Comparison of ENCODE assay signal across 8 mouse cellular contexts in genomic region chr5:122421271-122422068, GRCm38 (mm10). TPM values are rescaled to one million over a fixed set of nuclear protein-coding genes. Genes with fewer than 3 reads are reported as not detected.
DNase-seq lines count a peak whose midpoint lies in the region; ATAC-seq and TF ChIP-seq lines count a peak whose summit lies in the region.

Gene Anapc7, plus strand, starts transcription at chr5:122421693.

- peak within 1 kb of the TSS; percentile 79 for H3K4me3 ChIP-seq in liver, adult 2 months (ENCODE audit: insufficient read depth, low read depth, low read length)
- H3K4me3 ChIP-seq in intestine, embryonic 14.5 days (ENCODE audit: low read depth, low read length) = peak within 1 kb of the TSS; percentile 99
- peak within 1 kb of the TSS; percentile 80 for H3K4me3 ChIP-seq in liver, postnatal 0 days (ENCODE audit: low read depth, low read length)

- TF ChIP-seq POLR2A in liver, adult 2 months (IDR thresholded peaks at IDR 0.05; ENCODE audit: extremely low read depth, insufficient read depth, low read length) = no peak

- no peaks in the 10 kb centered on the region for H3K27me3 ChIP-seq in liver, adult 2 months (ENCODE audit: control insufficient read depth, insufficient read depth, low read length)
- H3K27me3 ChIP-seq in intestine, embryonic 14.5 days (replicated peaks; ENCODE audit: control insufficient read depth, insufficient read depth, low read length) = no peaks in the 10 kb centered on the region
- H3K27me3 ChIP-seq in liver, postnatal 0 days (ENCODE audit: insufficient read depth, low read length) = no peaks in the 10 kb centered on the region

- WGBS in liver, adult 2 months = 9% methylated on average over 17 of the region's 17 CpGs
- 21% methylated on average over 17 of the region's 17 CpGs for WGBS in intestine, embryonic 14.5 days
- WGBS in liver, postnatal 0 days (ENCODE audit: insufficient replicate concordance) = 15% methylated on average over 17 of the region's 17 CpGs

- TF ChIP-seq CTCF in liver, adult 2 months (IDR thresholded peaks at IDR 0.05; ENCODE audit: low read depth, low read length) = peak; percentile 20; the same call in 1 of the 2 replicates
- peak; percentile 41 for TF ChIP-seq CTCF in liver, postnatal 0 days (IDR thresholded peaks at IDR 0.05; ENCODE audit: low read depth)

- no peaks in the 10 kb centered on the region for H3K36me3 ChIP-seq in liver, adult 2 months (ENCODE audit: control insufficient read depth, insufficient read depth, low read length)
- peaks cover 2% of the 10 kb centered on the region; the same call in 1 of the 2 replicates for H3K36me3 ChIP-seq in intestine, embryonic 14.5 days (ENCODE audit: control insufficient read depth, insufficient read depth, low read length)
- no peaks in the 10 kb centered on the region; the same call in 1 of the 2 replicates for H3K36me3 ChIP-seq in liver, postnatal 0 days (replicated peaks; ENCODE audit: insufficient read depth, low read length)

- H3K9me3 ChIP-seq in intestine, embryonic 14.5 days (ENCODE audit: control insufficient read depth, low read length) = no peaks in the 10 kb centered on the region
- H3K9me3 ChIP-seq in liver, postnatal 0 days (ENCODE audit: low read length) = no peaks in the 10 kb centered on the region

- peak within 1 kb of the TSS; percentile 94 for H3K4me2 ChIP-seq in intestine, embryonic 14.5 days (ENCODE audit: low read length)
- peak within 1 kb of the TSS; percentile 81 for H3K4me2 ChIP-seq in liver, postnatal 0 days (ENCODE audit: low read depth, low read length)

- DNase-seq in liver, adult 2 months (ENCODE audit: extremely low read depth, low read depth, low spot score) = peak; percentile 81
- no peak for DNase-seq in liver
- DNase-seq in adrenal gland, postnatal 14 days = no peak
- DNase-seq in gastrocnemius, postnatal 10 days = no peak
- no peak for DNase-seq in intestine, embryonic 14.5 days (ENCODE audit: low spot score)
- no peak for DNase-seq in liver, postnatal 0 days
- no peak for DNase-seq in right cerebral cortex, postnatal 25 days
- DNase-seq in urinary bladder, adult 18-20 months (ENCODE audit: low spot score in 2 of 2) = no peak

- peak; percentile 25; the same call in 1 of the 2 replicates for ATAC-seq in intestine, embryonic 14.5 days (replicated peaks; ENCODE audit: low FRiP score, low TSS enrichment, low read depth)
- peak; percentile 12 for ATAC-seq in liver, postnatal 0 days

- H3K9ac ChIP-seq in liver, adult 2 months (ENCODE audit: low read depth, low read length) = peak within 1 kb of the TSS; percentile 90
- peak within 1 kb of the TSS; percentile 95 for H3K9ac ChIP-seq in intestine, embryonic 14.5 days (ENCODE audit: low read length)
- peak within 1 kb of the TSS; percentile 86 for H3K9ac ChIP-seq in liver, postnatal 0 days (replicated peaks)

- peaks cover 9% of the 10 kb centered on the region for H3K4me1 ChIP-seq in liver, adult 2 months (ENCODE audit: control insufficient read depth, insufficient read depth, low read length)
- H3K4me1 ChIP-seq in intestine, embryonic 14.5 days (replicated peaks; ENCODE audit: control insufficient read depth, insufficient read depth, low read length) = peaks cover 11% of the 10 kb centered on the region
- peaks cover 8% of the 10 kb centered on the region for H3K4me1 ChIP-seq in liver, postnatal 0 days (ENCODE audit: insufficient read depth)

- H3K79me2 ChIP-seq in liver, adult 2 months (ENCODE audit: control insufficient read depth, insufficient read depth, low read length) = peaks cover 12% of the 10 kb centered on the region

- no peak for TF ChIP-seq EP300 in liver, postnatal 0 days (IDR thresholded peaks at IDR 0.05; ENCODE audit: low read depth)

- peak within 1 kb of the TSS; percentile 77 for H3K27ac ChIP-seq in liver, adult 2 months (replicated peaks; ENCODE audit: insufficient read depth, low read depth, low read length)
- peak within 1 kb of the TSS; percentile 81 for H3K27ac ChIP-seq in intestine, embryonic 14.5 days (ENCODE audit: low read depth)
- peak within 1 kb of the TSS; percentile 77 for H3K27ac ChIP-seq in liver, postnatal 0 days (ENCODE audit: low read depth)

RNA-seq across cellular contexts. Expression of gene Anapc7, which starts in this region (rescaled TPM):
- total RNA-seq in liver, adult 2 months (2014; rRNA removed) = 12.1 and 12.6 TPM in 2 replicates
- 12.9 and 14.4 TPM in 2 replicates for polyA plus RNA-seq in liver, adult 2 months (2012; rRNA removed)
- 47.3 and 50.4 TPM in 2 replicates for total RNA-seq in adrenal gland, postnatal 14 days (2021)
- 10 to 100 TPM; 21.5 to 25.4 TPM for total RNA-seq in gastrocnemius, postnatal 10 days (2021)
- polyA plus RNA-seq in intestine, embryonic 14.5 days (2014; fragmentation: Nextera tagmentation; extraction: Ambion mirVana) = 24.1 and 28.1 TPM in 2 replicates
- polyA plus RNA-seq in liver, postnatal 0 days (2015; fragmentation: Nextera tagmentation; extraction: Ambion mirVana) = 11.0 and 11.8 TPM in 2 replicates
